Mouse (Mus musculus): Measurements from ENCODE around the gene Slc15a2. TPM values are rescaled to one million over a fixed set of nuclear protein-coding genes. Genes with fewer than 3 reads are reported as not detected.

Gene Slc15a2
- polyA plus RNA-seq, 1 experiment from 2014 or later, result 1.3 TPM

DNA sequence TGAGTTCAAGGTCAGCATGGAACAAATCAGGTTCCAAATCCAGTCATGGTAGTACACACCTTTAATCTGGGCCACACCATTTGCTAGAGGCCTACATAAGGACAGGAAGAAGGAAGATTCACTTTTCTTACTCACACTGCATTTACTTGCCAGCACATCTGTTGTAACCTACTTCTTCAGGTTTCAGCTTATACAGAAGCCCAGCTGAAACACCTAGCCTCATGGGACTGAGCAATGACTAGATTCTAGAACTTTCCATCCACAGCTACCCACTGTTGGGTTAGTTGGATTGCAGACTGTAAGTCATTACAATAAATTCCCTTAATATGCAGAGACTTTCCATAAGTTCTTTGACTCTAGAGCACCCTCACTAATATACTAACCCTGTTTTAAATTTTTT lies 52.2 kb downstream of the Slc15a2 start:
- Histone ChIP-seq H3K36me3 (ENCODE audit: inconsistent target) (no peaks in the 10 kb centered on the region), H3K79me2 (ENCODE audit: inconsistent target) (no peaks in the 10 kb centered on the region), H3K27ac (no peak overlapping the region), H3K4me3 (ENCODE audit: inconsistent target) (no peak overlapping the region)

- 34% methylated on average over 2 of the region's 2 CpGs for WGBS (ENCODE audit: missing documents)
- Histone ChIP-seq H3K79me2 (ENCODE audit: inconsistent target) (no peaks in the 10 kb centered on the region), H3K27ac (no peak overlapping the region), H3K4me3 (ENCODE audit: inconsistent target) (no peak overlapping the region), H3K36me3 (ENCODE audit: inconsistent target) (no peaks in the 10 kb centered on the region)
These were observed 55.8 kb downstream of the Slc15a2 start for GRCm38 (mm10) chr16:36728959-36729358.

- Histone ChIP-seq H3K36me3 (ENCODE audit: inconsistent target) (no peaks in the 10 kb centered on the region), H3K79me2 (ENCODE audit: inconsistent target) (no peaks in the 10 kb centered on the region), H3K27ac (no peak overlapping the region), H3K4me3 (ENCODE audit: inconsistent target) (no peak overlapping the region)
- 8% methylated on average over 3 of the region's 3 CpGs for WGBS (ENCODE audit: missing documents)
These were observed 60.8 kb downstream of the Slc15a2 start for GRCm38 (mm10) chr16:36723880-36724443.

GRCm38 (mm10) chr16:36722739-36723138 lies 62.0 kb downstream of the Slc15a2 start:
- Histone ChIP-seq H3K79me2 (ENCODE audit: inconsistent target) (no peaks in the 10 kb centered on the region), H3K27ac (no peak overlapping the region), H3K36me3 (ENCODE audit: inconsistent target) (no peaks in the 10 kb centered on the region), H3K4me3 (ENCODE audit: inconsistent target) (no peak overlapping the region)
- WGBS (ENCODE audit: missing documents), result 57% methylated on average over 4 of the region's 4 CpGs

DNA sequence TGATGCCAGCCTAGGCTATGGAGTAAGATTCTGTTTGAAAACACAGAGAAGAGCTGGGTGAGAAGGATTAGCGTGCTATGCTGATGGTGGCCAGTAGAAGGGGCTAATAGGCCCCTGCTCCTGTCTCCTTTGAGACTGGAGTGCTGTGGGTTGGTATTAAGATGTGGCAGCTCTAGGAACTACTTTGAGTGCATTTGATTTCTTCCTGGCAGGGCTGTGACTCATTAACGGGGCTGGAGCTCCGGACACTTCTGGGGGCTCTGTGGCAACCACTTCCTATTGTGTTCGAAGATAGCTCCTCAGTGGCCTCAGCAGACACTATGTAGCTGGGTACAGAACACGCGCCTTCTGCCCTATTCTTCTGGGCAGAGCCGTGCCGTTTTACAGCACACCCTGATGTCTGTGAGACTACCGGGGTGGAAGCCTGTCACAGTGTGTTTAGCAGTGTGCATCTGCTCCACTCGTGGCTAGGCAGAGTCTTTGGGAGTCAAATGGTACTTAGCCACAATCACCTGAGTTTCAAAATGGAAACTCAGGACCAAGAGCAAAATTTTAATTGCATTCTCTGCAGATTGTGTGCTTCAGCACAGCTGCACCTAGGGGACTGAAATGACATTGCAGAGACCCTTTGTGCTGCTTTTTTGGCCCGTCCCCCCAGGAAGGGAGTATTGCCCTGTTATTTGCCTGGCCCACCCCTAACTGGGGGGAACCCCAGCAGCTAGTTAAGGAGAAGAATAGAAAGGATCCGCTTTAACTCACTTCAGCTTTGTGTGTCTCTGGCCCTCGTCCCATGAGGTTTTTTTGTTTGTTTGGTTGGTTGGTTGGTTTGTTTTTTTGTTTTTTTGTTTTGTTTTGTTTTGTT lies 64.3 kb downstream of the Slc15a2 start:
- no peaks in the 10 kb centered on the region for H3K79me2 ChIP-seq (ENCODE audit: inconsistent target)
- 26% methylated on average over 13 of the region's 13 CpGs for WGBS (ENCODE audit: missing documents)
- H3K36me3 ChIP-seq (ENCODE audit: inconsistent target), result no peaks in the 10 kb centered on the region
- no peak overlapping the region for H3K4me3 ChIP-seq (ENCODE audit: inconsistent target)
- no peak overlapping the region for H3K27ac ChIP-seq

- Histone ChIP-seq H3K79me2 (ENCODE audit: inconsistent target) (no peaks in the 10 kb centered on the region), H3K4me3 (ENCODE audit: inconsistent target) (no peak overlapping the region), H3K36me3 (ENCODE audit: inconsistent target) (no peaks in the 10 kb centered on the region), H3K27ac (no peak overlapping the region)
These were observed 66.1 kb downstream of the Slc15a2 start for GRCm38 (mm10) chr16:36718637-36719036.

DNA sequence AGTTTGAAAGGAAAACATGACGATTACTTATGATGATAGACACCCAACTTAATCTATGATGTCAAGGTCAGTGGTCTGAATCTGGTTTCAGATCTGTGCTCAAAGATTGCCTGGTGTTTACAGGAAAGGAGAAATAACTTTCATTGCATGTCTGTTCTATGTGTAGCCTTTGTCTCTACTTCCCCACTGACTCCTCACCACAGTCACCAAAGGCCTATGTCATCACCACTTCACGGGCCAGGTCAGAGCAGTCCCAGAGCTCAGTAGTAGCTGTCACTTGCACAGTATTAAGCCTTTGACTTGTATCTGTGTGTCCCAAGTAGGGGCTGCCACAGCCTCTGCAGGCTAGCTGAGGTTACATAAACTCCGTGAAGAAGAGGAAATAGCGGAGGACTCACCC lies 67.3 kb downstream of the Slc15a2 start:
- no peaks in the 10 kb centered on the region for H3K79me2 ChIP-seq (ENCODE audit: inconsistent target)
- WGBS (ENCODE audit: missing documents), result 28% methylated on average over 4 of the region's 4 CpGs
- H3K36me3 ChIP-seq (ENCODE audit: inconsistent target), result no peaks in the 10 kb centered on the region
- peak overlapping the region; percentile 16; the same call in 1 of the 2 replicates for H3K27ac ChIP-seq
- no peak overlapping the region for H3K4me3 ChIP-seq (ENCODE audit: inconsistent target)

DNA sequence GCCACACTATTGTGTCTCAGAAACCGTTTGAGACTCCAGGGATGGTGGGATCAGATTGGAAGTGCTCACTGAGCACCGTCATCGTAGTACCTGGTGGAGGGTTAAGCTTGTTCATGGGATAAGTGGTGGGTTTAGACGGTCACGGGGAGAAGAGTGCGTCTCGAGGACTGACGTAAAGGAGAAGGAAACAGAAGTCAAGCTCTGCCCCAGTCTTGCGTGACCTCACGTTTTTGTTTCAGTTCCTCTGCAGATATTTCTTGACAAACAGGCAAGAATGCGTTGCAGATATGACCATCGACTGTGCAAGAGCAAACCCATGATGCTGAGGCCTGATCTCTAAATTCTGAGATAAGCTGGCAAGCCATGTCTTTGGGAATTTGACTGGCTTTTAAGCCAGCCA lies 73.0 kb downstream of the Slc15a2 start:
- Histone ChIP-seq H3K4me3 (ENCODE audit: inconsistent target) (no peak overlapping the region), H3K79me2 (ENCODE audit: inconsistent target) (no peaks in the 10 kb centered on the region), H3K36me3 (ENCODE audit: inconsistent target) (no peaks in the 10 kb centered on the region), H3K27ac (peak overlapping the region; percentile 59)
- 20% methylated on average over 12 of the region's 12 CpGs for WGBS (ENCODE audit: missing documents)

GRCm38 (mm10) chr16:36710794-36711193 lies 74.0 kb downstream of the Slc15a2 start:
- 93% methylated on average over 2 of the region's 2 CpGs for WGBS (ENCODE audit: missing documents)
- Histone ChIP-seq H3K4me3 (ENCODE audit: inconsistent target) (no peak overlapping the region), H3K36me3 (ENCODE audit: inconsistent target) (no peaks in the 10 kb centered on the region), H3K27ac (no peak overlapping the region), H3K79me2 (ENCODE audit: inconsistent target) (no peaks in the 10 kb centered on the region)

- no peak overlapping the region for H3K27ac ChIP-seq
These were observed 75.4 kb downstream of the Slc15a2 start for GRCm38 (mm10) chr16:36709405-36709804.

GRCm38 (mm10) chr16:36708751-36709150 lies 76.0 kb downstream of the Slc15a2 start:
- Histone ChIP-seq H3K4me3 (ENCODE audit: inconsistent target) (no peak overlapping the region), H3K27ac (no peak overlapping the region), H3K79me2 (ENCODE audit: inconsistent target) (no peaks in the 10 kb centered on the region), H3K36me3 (ENCODE audit: inconsistent target) (no peaks in the 10 kb centered on the region)
- 27% methylated on average over 7 of the region's 7 CpGs for WGBS (ENCODE audit: missing documents)

More at GRCm38 (mm10) chr16:36709405-36709804, 75.4 kb downstream of the Slc15a2 start:
- 31% methylated on average over 17 of the region's 17 CpGs for WGBS (ENCODE audit: missing documents)
- H3K79me2 ChIP-seq (ENCODE audit: inconsistent target), result no peaks in the 10 kb centered on the region
- H3K36me3 ChIP-seq (ENCODE audit: inconsistent target), result no peaks in the 10 kb centered on the region
- no peak overlapping the region for H3K4me3 ChIP-seq (ENCODE audit: inconsistent target)

DNA sequence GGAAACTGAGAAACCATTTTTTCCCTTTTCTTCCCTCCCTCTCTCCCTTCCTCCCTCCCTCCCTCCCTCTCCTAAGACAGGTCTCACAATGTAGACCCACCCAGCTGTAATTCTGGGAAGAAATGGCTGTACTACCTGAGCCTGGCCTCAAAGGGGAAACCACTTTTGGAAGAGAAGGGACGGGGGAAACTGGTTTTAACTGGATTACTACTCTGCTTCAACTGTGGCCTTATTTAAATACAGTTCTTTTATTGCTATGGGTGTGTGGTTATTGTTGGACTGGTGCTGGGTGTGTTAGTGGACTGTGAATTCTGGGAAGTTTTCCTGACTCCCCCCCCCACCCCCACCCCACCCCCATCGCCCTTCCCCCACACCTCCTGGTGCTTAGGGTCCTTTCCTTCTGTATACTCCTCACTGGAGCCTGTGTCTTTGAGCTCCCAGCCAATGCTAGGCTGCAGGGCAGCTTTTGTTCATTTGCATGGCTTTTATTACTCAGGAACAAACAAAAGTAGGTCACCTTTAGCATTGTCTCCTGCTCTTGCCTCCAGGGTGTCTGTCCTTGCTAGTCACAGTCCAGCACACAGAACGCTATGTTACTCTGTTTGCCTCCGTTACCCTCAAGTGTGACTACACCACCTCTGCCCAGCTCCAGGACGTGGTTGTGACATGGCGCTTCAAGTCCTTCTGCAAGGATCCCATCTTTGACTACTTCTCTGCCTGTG lies 76.9 kb downstream of the Slc15a2 start:
- Histone ChIP-seq H3K79me2 (ENCODE audit: inconsistent target) (no peaks in the 10 kb centered on the region), H3K4me3 (ENCODE audit: inconsistent target) (no peak overlapping the region), H3K36me3 (ENCODE audit: inconsistent target) (no peaks in the 10 kb centered on the region), H3K27ac (no peak overlapping the region)
- 84% methylated on average over 5 of the region's 6 CpGs for WGBS (ENCODE audit: missing documents)

- 79% methylated on average over 2 of the region's 2 CpGs for WGBS (ENCODE audit: missing documents)
- no peaks in the 10 kb centered on the region for H3K36me3 ChIP-seq (ENCODE audit: inconsistent target)
These were observed 84.3 kb downstream of the Slc15a2 start for GRCm38 (mm10) chr16:36700484-36700883.

More at GRCm38 (mm10) chr16:36700484-36700883, 84.3 kb downstream of the Slc15a2 start:
- no peaks in the 10 kb centered on the region for H3K79me2 ChIP-seq (ENCODE audit: inconsistent target)
- no peak overlapping the region for H3K27ac ChIP-seq
- H3K4me3 ChIP-seq (ENCODE audit: inconsistent target), result no peak overlapping the region
